Mouse (Mus musculus): Measurements from ENCODE around the gene Cflar.

- no peak for TF ChIP-seq CTCF (IDR thresholded peaks at IDR 0.05; ENCODE audit: control insufficient read depth, insufficient read depth, insufficient replicate concordance, low read depth, low read length)
- TF ChIP-seq POLR2A (IDR thresholded peaks at IDR 0.05; ENCODE audit: control insufficient read depth, low read depth, low read length), result no peak
Observed at GRCm38 (mm10) chr1:58698781-58699180, 12.5 kb upstream of the Cflar start.
